Mouse (Mus musculus) c-Kit-positive CD71-negative TER-119-negative erythroid progenitor cells, embryonic 14.5 days (primary cell): ENCODE data around the gene Plcb3.
"Not testable (repeated sequence)": the region's sequence is repeated elsewhere in the genome, so short reads cannot be mapped to it uniquely, and the experiment has no call there.

Source experiments
- DNase-seq: peaks from one replicate; pipeline ENCODE4 v3.0.0-alpha.2; 2013; ENCODE audit warnings: low read depth

Plcb3 gene

DNA sequence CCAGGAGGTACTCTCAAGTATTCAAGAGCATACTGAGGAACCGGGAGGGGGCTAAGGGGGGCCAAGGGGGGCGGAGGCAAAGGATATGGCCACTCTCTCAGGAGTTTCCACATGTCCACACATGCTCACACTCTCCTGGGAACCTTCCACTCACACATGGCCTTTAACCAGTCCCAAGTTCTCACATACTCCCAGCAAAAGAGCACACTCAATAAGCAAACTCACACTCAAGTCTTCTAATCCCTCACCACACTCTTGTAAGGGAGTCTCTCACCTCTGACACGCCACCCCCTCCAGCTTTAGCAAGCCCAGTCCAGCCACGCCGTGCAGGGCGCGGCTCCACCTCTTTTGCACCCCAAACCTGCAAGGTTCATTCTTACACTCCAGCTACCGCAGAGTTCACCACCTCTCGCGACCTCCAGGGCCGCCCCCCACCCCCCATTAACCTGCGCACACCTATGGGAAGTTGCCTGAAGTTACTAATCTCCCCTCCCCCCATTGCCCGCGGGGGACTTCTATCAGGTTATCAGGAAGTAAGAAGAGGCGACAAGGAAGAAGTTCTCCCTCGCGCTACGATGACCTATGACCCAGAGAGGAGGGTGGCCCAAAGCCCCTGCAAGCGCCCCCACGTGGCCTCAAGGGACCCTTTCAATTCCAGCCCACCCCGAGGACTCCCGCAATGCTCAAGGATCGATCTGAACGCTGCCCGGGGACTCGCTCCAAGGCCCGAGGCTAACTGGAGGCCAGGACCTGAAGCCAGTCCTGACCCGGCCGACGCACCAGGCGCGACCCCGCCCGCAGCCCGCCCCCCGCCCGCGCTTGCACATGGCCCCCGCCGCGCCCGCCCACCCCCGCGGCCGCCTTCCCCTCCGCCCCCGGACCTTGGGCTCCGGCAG, 55.3 kb downstream of the Plcb3 start:
- no peak for DNase-seq

DNA sequence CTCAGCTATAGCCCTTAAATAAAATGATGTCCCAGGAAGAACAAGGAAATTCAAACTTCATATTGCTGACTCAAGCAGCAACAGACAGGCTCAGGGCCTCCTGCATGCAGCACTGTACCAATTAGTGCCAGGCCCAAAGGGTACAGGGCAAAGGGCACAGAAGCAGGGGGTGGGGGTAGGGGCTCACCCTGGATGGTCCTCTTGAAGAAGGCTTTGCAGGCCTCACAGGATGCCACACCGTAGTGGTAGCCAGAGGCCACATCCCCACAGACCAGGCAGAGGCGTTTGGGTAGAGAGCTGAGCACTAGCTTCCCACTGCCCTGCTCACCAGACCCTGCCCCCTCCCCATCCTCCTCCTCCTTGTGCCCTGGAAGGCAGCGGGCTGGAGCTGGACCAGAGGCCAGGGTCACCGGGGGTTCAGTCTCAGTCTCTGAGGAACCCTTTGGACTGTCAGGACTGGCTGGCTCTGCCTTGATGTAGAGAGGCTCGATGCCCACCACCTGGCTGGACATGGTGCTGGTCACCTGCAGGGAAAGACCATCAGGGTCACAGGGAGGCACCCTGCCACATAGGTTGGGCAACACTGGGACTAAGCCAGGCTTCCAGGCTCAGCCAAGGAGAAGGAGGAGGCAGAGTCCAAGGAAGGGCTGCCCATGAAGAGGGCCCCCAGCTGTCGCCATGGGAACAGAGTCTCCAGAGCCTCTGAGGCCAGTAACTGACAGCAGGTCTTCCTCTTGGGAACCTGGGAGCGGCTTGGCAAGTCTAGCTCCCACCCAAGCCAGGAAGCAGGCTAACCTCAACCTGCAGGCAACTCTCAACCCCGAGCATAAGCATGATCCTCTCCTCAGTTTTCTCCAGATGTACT, 56.2 kb downstream of the Plcb3 start:
- DNase-seq: no peak

DNA sequence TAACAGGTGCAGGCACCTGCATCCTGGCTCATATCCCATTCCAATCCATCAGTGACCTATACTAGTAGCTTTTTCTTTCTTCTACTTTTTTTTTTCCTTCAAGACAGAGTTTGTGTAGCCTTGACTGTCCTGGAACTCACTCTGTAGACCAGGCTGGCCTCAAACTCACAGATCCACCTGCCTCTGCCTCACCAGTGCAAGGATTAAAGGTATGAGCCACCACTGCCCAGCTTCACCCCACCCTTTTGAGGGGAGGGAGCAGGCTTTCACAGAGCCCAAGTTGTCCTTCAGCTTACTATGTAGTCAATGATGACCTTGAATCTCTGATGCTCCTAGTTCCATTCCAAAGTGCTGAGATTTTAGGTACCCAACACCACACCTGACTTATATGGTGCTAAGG, 56.8 kb downstream of the Plcb3 start:
- DNase-seq: no peak

DNA sequence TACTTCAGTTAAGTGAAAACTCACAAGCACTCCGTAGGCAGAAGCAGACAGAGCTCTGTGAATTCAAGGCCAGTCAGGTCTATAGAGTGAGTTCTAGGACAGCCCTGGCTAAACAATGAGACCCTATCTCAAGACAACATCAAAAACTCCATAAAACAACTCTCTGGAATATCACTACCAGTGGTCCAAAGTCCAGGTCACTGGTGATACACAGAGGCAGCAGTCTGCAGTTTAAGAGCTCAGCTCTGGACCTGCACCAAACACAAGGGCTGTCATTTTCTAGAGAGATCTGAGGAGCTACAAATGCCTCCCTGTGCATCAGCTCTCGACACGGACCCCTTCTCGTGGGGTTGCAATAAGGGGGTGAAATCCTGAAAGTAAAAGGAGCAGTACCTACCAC, 57.9 kb downstream of the Plcb3 start:
- DNase-seq: no peak

DNA sequence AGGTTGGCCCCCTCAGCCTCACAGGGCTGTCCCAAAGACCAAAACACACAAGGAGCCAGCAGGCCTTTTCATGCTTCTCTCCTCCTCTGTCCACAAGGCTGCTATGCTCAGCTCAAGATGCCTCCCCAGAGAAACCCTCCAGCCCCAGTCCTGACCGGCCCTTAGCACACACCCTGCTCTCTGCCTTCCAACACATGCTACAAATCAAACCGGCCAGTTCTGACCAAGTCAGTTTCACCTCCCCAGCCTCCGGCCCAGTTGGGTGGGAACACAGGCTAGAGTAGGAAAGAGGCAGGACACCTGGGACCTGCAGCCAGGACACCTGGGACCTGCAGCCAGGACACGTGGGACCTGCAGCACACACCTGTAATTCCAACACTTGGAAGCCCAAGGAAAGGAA, 59.8 kb downstream of the Plcb3 start:
- DNase-seq: no peak

DNA sequence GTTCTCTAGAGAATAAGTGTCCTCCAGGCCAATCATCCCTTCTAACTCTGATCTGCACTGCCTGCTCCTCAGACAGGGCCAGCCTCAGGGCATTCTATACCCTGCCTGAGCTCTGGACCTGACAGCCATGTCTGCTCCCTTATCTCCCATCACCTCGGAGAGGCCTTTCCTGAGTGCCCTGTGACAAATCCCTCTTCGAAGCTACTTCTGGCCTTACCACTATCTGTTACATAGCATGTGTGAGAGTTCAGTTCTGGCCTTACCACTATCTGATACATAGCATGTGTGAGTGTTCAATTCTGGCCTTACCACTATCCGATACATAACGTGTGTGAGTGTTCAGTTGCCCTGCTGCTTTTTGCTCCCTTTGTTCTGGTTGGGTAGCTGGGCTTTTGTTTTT, 61.0 kb downstream of the Plcb3 start:
- no peak for DNase-seq

DNA sequence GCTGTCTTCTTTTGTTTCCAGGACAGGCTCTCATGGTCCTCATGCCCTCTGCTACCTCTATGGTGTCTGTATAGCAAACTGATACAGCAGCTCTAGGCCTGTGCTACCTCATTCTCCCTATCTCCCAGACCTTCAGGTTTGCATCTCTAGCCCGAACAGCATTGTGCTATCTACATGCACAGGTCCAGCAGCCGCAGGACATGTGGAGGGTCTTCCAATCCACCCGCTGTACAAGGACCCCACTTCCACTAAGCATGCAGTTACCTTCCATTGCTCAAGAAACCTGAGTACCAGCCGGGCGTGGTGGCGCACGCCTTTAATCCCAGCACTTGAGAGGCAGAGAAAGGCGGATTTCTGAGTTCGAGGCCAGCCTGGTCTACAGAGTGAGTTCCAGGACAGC, 61.7 kb downstream of the Plcb3 start:
- no peak for DNase-seq

DNA sequence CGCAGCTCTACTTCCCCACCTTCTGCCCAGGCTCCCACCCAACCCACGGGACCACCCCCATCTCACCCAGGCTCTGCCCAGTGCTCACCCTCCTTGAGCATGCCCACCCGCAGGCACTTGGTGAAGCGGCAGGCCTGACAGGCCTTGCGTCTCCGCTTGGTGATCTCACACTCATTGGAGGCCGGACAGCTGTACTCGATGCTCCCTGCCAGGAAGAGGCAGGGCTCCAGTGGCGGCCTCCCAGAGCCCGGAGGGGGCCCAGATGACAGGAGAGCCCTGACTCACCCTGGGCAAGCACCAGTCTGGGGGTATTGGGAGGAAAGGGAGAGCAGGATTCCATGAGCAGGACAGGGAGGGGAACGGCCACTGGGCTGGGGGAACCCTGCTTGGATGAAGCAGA, 62.3 kb downstream of the Plcb3 start:
- DNase-seq: no peak

DNA sequence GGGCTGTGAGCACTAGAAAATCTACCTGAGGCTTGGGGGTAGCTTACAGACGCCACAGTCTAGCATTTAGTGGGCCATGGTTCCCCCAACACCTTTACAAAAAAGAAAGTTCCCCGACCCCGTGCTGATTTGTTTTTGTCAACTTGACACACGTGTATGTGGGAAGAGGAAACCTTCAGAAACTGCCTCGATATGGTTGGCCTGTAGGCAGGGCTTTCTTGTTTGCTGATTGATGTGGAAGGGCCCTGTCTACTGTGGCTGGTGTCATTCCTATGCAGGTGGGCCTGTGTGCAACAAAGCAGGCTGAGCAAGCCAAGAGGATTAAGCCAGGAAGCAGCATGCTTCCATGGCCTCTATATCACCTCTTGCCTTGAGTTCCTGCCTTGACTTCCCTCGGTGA, 63.2 kb downstream of the Plcb3 start:
- no peak for DNase-seq

DNA sequence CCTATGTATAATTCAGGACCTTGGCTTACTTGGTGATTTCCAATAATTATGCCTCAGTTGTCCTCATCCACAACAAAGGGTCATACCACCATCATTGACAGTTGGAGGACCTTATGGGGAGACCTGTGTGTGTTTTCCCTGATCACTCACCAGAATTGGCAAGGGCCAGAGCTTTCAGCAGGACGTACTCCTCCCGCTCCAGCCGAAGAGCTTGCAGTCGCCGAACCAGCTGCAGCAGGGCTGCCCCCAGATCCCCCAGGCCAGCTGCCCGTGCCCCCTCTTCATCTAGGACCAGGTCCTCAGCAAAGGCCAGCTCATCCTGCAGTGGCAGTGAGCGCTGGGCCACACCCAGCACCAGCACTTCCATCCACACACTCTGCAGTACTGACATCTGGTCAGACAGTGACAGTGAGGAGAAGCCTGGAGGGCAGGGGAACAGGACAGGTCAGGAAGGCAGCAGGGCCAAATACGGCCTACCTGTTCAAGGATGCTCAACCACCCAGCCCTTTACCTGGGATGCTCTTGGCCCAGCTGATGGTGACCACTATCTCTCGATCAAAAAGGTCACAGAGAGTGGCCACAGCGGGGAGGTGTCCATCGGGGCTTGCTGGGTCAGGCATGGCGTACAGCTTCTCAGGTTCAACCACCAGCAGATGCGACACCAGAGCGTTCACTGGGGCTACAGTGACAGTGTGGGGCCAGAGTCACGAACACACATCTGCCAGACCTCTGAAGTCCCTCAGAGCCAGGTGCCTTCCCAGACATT, 63.9 kb downstream of the Plcb3 start:
- DNase-seq: no peak

DNA sequence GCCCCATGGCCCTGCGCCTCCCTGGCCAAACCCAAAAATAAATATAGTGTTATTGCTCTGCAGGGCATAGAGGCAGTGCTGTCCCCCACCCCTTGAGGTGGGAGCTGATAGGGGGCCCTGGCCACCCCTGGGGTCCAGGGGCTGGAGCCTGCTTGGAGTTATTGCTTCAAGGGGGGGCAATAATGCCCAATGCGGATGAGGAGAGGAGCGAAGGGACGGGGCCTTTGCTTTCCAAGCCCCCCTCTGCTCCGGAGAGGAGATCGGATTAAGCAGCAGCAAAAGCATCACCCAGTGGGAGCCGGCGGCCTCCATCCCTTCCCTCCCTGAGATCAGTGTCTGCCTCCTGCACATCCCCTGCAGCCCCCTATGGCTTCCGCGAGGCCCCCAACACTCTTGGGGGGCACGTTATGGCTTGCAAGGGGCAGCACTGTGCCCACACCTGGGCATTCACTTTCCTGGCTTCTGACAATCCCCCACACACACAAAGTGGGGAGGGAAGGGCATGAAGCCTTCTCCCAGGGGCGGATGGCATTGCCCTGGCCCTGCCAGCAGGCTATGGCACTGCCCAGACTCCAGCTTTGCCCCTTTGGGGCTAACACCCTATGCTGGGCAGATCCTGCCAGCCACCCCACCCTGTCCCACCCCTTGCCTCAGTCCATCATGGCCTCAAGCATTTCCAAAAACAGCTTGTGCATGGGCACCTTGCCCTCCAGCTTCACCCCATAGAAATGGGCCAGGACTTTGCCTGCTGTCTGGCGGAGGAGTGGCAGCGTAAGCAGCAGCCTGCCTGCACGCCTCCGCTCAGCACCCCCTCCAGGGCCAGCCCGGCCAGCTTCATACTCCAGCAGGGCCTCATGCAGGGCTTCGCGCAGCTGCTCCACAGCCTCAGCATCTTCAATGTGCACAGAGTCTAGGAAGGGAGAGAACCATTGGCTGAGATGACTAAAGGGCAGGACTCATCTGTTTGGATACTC, 64.9 kb downstream of the Plcb3 start:
- DNase-seq: no peak

DNA sequence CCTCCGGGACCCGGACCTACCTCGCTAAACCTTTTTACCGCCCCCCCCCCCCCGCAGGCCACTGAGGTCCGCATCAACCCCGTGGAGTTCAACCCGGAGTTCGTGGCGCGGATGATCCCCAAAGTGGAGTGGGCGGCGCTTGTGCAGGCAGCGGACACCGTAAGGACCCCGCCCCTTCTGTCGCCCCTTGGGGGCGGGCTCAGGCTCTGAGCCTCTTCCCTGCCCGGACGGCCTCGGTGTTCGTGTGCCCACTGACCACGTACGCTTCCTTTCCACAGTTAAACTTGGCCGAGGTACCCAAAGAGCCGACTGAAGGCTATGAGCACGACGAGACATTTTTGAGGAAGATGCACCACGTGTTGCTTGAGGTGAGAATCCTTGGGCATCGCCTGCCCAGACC, 66.0 kb downstream of the Plcb3 start:
- DNase-seq: not testable (repeated sequence)

DNA sequence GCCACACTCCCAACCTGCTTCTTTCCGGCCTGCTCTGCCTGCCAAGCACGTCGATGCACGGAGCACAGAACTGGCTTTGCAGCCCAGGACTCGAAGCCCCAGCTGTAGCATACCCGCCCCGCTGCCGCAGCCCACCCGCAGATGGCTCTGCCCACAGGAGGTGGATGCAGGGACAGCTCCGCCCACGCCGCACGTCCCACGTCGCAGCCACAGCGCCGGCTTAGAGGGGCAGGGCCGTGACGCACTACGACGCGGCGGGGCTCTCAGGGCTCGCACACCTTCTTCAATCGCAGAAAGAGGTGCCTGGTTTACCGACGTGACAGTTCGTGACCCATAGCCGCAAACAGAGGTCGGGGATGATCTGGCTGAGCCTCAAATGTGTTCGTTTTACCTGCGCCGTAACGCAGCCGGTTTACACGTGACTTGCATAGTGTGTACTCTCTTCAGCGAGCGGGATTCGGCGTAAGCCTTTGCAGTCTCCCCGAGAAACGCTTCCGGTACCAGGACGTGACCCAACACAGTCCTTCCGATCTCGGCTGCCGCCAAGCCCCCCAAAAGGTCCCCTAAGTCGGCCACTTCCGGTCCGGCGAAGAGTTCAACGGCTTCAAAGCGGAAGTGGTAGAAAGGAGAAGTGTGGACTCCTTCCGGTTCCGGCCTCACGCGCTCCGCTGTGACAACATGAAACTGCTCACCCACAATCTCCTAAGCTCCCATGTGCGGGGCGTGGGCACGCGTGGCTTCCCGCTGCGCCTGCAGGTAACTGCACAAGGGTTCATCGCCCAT, 66.6 kb downstream of the Plcb3 start, which contains the start of the genes Trmt112 and Prdx5:
Gene Trmt112, plus strand, starts transcription at position 192 of the 783 bp plus-strand sequence.
Gene Prdx5, minus strand, starts transcription at position 600 of the 783 bp plus-strand sequence.
- DNase-seq: peak; percentile 94

DNA sequence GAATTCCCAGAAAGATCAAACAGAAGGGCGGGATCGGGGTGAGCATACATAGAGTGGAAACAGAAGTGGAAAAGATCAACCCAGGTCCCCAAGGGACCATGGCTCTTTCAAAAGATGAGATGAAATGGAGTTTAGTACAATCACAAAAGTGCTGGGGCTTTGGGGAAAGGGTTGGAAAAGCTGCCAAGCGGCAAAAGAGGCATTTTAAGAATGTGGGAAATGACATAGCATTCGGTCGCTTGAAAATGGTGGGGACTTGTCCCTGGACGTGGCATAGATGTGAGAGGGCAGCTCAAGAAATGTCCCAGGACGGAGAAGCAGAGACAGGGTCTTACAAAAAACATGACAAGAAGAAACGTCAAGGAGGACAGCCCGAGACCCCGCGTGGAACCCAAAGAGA, 67.2 kb downstream of the Plcb3 start:
- DNase-seq: no peak

DNA sequence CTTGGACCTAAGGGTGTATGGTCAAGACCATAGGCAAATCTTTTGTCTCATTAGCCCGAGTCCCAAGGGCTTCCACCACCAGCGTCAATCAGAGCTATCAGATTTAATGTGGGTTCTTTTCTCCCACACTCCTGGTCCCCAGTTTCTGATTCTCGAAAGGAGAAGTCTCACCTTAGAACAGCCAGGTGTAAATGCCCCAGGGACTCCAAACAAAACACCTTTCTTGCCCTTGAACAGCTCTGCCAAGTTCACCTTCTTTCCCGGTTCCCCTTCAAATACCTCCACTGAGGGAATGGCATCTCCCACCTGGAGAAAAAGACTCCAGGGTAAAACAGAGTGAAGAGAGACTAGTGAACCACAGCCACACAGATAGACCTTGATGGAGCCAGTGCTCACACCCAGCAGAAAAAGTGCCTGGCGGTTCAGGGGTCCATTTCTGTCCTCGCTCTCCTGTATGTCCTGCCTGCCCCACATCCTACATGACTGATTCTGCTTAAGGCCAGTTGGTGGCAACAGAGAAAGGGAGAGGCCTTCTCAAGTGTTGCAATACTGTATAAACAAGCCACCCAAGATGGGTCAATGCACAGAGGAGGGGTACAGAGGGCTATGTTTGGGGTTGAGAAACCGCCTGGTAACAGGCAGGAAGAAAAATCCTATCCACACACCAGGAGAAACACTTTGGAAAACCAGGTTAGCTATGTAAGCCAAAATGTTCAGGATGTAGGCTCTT, 68.3 kb downstream of the Plcb3 start:
- no peak for DNase-seq

DNA sequence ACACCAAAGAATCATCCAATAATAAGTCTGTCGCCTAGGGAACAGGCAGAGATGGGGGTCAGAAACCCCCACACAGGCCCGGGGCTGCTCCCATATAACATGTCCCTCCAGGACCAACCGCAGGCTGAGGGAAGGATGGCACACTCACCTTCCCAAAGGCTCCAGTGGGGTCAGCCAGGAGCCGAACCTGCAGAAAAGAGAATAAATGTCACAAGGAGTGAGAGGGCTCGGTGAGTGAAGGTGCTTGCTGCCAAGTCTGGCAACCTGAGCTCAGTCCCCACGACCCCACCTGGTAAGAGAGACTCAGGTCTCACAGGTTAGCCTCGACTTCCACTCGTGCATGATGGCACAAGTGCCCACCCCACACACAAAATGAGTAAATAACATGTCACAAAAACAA, 69.2 kb downstream of the Plcb3 start:
- DNase-seq: no peak

DNA sequence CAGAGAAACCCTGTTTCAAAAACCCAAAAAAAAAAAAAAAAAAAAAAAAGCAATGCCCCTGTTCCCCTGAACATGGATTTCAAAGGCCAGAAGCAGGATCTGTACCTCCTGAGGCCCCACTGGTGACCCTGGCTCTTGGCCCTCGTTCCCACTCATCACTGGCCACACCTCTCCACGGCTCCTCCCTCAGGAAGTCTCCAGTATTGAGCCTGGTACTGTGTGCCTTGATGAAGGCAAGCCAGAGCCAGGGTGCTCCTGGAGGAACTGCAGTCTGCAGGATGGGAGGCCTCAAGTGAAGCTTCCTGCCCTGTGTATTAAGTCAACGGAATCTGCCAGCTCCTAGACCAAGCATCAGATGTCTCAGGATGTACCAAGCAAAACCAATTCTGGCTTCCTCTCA, 70.1 kb downstream of the Plcb3 start:
- DNase-seq: no peak

DNA sequence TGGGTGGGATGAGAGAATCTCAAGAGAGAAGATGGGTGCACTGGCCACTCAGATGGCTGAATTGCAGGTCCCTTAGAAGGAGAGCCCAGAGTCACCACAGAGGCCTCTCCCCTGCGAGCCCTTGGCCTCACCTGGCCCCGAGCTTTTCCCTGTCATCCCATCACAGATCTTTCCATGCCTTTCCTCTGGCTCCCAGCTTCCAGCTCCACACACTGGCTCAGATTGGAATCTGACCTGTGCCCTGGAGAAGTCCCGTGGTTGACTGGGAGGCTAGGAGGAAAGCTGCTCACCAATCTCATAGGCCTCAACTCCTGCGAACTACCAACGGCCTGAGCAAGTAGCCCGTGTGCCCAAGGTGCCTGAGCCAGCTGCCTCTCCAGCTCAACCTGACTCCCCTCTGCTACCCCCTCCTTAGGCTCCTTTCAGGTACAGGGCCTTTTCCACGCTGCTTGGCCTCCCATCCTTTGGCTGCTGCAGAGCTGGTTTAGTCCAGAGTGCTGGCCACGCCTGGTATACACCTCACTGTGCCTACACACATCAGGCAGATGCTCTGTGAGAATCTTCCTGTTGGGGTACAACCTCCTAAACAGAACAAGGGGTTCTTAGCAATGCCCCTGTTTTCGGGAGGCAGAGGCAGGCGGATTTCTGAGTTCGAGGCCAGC, 70.6 kb downstream of the Plcb3 start:
- no peak for DNase-seq

DNA sequence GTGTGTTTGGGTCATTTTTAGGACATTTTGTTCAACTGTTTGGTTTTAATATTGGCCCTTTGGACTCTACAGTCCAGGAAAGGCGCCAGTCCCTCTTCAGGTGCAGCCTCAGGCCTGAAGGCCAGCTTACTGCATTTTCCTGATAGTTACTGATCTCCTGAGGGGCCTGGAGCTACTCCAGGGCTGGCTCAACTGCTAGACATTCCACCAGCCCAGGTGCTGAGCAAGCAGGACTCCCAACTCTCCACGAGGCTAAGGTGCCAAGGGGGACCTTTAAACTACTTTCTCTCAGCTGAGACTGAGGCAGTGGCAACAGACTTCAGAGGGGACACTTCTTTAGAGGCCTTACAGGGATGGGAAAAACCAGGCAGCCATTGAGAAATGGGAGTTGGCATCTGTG, 71.4 kb downstream of the Plcb3 start:
- no peak for DNase-seq
